Mouse (Mus musculus): ENCODE data around the gene Rpl18.

DNA sequence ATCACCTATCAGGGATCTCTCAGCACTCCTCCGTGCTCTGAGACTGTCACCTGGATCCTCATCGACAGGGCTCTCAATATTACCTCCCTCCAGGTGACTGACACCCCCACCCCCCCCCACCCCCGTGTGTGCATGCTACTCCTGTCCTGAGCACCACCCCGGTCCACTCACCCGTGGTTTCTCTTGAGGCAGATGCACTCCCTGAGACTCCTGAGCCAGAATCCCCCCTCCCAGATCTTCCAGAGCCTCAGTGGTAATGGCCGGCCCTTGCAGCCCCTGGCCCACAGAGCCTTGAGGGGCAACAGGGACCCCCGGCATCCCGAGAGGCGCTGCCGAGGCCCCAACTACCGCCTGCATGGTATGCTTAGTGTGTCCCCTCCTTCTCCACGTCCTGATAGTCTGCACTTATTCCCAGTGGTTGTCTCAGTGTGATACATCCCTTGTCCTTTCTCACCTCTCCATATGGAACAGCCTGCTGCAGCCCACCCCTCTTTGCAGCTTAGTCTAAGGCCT is 11.7 kb upstream of the Rpl18 start:
- TF ChIP-seq CTCF (IDR thresholded peaks at IDR 0.05; ENCODE audit: low read depth) (no peak), EP300 (IDR thresholded peaks at IDR 0.05; ENCODE audit: low read depth) (no peak)
